Mouse (Mus musculus) kidney, embryonic 15.5 days (tissue): Measurements from ENCODE around the gene Qpct. TPM values are rescaled to one million over a fixed set of nuclear protein-coding genes. Genes with fewer than 3 reads are reported as not detected.

Experiments used
- ATAC-seq: fragments of 200-750 bp; cut with Nextera tagmentation; replicated peaks from 2 replicates; pipeline ENCODE4 v1.8.0; 2017; ENCODE audit warnings: moderate TSS enrichment; ENCODE audit not compliant: low FRiP score
- H3K27ac ChIP-seq: fragments of 300-500 bp; sonication (generic); 2 replicates; pipeline ENCODE4 v1.5.1; 2015; ENCODE audit warnings: mild to moderate bottlenecking, inconsistent platforms
- H3K27me3 ChIP-seq: fragments of 300-500 bp; sonication (generic); 2 replicates; pipeline ENCODE4 v1.6.1; 2015; ENCODE audit warnings: inconsistent platforms
- H3K36me3 ChIP-seq: fragments of 300-500 bp; sonication (generic); 2 replicates; pipeline ENCODE4 v1.6.1; 2015; ENCODE audit warnings: inconsistent platforms
- H3K4me1 ChIP-seq: fragments of 300-500 bp; sonication (generic); 2 replicates; pipeline ENCODE4 v1.6.1; 2015; ENCODE audit warnings: inconsistent platforms
- H3K4me2 ChIP-seq: fragments of 300-500 bp; sonication (generic); 2 replicates; pipeline ENCODE4 v1.6.1; 2015; ENCODE audit warnings: moderate library complexity, mild to moderate bottlenecking, inconsistent platforms
- H3K4me3 ChIP-seq: fragments of 300-500 bp; sonication (generic); replicated peaks from 2 replicates; pipeline ENCODE4 v1.5.1; 2015; ENCODE audit warnings: mild to moderate bottlenecking, inconsistent platforms
- H3K9ac ChIP-seq: fragments of 300-500 bp; sonication (generic); 2 replicates; pipeline ENCODE4 v1.6.1; 2015; ENCODE audit warnings: mild to moderate bottlenecking, inconsistent platforms
- H3K9me3 ChIP-seq: fragments of 300-500 bp; sonication (generic); replicated peaks from 2 replicates; pipeline ENCODE4 v1.6.1; 2016; ENCODE audit warnings: inconsistent platforms
- WGBS: fragments of 180-500 bp; shearing (Covaris S2); methylation state at CpG from one replicate; pipeline ENCODE4 v1.1.7; 2015; ENCODE audit warnings: mixed read lengths; 5-methylcytosine and 5-hydroxymethylcytosine counted together
- polyA plus RNA-seq: library from polyadenylated mRNA; unstranded; fragments of >200 nt; fragmentation: Nextera tagmentation; extraction: Ambion mirVana; gene quantifications from 2 replicates; pipeline ENCODE4 v1.2.1, GENCODE M21; 2015

The Qpct gene
- polyA plus RNA-seq, 1 experiment from 2014 or later: 4.4 TPM

DNA sequence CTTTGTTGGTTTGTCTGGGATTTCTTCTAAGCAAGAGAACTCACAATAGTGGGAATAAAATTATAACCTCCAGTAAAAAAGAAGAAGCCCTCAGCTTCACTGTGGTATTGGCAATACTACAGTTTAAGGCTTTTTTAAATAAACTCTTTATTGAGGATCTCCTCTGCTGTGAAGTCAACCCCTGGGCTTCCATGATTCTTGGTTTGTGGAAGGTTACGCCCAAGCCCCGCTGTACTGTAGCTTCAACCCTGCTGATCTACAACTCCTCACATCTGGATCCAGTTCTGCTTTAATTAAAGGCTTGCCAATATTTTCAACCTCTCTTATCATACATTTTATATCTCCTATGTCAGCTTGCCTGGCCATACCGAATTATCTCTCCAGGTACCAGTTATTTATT, 68.6 kb downstream of the Qpct start:
- H3K4me1 ChIP-seq: no peaks in the 10 kb centered on the region
- H3K9ac ChIP-seq: no peak overlapping the region
- no peak for ATAC-seq
- no peak overlapping the region for H3K4me3 ChIP-seq
- no peak overlapping the region for H3K27ac ChIP-seq
- no peaks in the 10 kb centered on the region for H3K36me3 ChIP-seq
- no peaks in the 10 kb centered on the region for H3K27me3 ChIP-seq
- WGBS: 91% methylated on average over 3 of the region's 3 CpGs
- 0 out of 2 replicates have a peak, but pooled peaks cover 2% of the 10 kb centered on the region for H3K9me3 ChIP-seq
- no peak overlapping the region for H3K4me2 ChIP-seq

DNA sequence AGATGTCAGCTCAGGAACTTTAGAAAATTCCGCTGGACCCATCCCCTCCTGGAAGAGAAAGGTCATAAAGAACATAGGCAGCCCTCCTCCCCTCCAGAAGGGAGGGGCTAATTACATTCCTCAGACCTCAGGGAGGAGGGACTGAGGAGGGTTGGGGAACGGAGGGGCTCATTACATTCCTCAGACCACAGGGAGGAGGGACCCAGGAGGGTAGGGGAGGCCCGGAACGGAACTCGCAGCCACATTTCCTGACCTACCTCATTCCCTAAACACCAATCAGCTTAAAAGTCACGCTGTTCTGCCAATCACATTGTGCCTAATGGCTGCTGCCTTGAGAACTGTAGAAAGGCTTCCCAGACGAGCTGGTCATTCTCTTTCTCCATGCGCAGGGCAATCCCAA, 82.0 kb downstream of the Qpct start:
- peak; percentile 46; the same call in 1 of the 2 replicates for ATAC-seq
- Histone ChIP-seq H3K9me3 (no peaks in the 10 kb centered on the region), H3K36me3 (no peaks in the 10 kb centered on the region), H3K9ac (no peak overlapping the region), H3K4me1 (0 out of 2 replicates have a peak, but pooled peaks cover 3% of the 10 kb centered on the region), H3K4me3 (no peak overlapping the region), H3K27me3 (no peaks in the 10 kb centered on the region), H3K27ac (no peak overlapping the region), H3K4me2 (peak overlapping the region; percentile 17; the same call in 1 of the 2 replicates)
- 38% methylated on average over 8 of the region's 8 CpGs for WGBS

DNA sequence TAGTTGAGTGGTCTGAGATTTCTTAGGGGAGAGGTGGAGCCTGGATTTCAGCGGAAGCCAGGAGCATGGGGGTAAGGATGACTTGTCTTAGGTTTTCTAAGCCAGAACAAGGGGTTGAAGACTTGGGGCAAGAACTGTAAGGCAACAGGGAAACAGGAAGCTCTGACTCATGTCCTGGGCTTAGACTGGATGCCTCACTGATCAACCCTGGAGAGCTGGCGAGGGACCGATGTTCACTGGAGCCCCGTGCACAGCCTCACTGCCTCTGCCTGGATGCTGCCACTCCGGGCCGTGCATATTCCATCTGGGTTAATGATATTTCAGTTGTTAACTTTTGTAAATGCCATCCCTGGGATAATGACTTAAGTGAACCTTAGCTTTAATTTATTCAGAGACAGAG, 84.1 kb downstream of the Qpct start:
- Histone ChIP-seq H3K4me1 (0 out of 2 replicates have a peak, but pooled peaks cover 3% of the 10 kb centered on the region), H3K4me3 (no peak overlapping the region), H3K27me3 (no peaks in the 10 kb centered on the region), H3K9ac (no peak overlapping the region), H3K9me3 (no peaks in the 10 kb centered on the region), H3K36me3 (no peaks in the 10 kb centered on the region), H3K27ac (0 out of 2 replicates have a peak overlapping the region, but pooled peaks have one; percentile 41), H3K4me2 (no peak overlapping the region)
- WGBS: 58% methylated on average over 6 of the region's 6 CpGs
- no peak for ATAC-seq

DNA sequence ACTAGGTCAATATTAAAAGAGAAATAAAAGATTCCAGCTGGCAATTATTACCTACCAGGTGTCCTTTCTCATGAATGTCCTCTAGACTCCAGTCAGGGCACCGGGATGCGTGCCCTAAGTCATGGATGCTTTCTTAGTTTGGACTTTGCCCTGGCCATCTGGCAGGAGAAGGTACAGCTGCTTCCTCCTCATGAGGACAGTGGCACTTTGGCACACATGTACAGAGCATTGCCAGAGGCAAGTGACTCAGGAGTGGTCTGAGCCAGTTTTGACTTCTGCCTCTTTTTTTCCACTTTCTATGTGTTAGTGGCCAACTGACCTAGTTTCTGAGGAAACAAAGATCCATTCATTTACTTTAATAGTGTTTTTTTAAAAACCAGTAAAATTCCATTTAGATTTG, 84.7 kb downstream of the Qpct start:
- Histone ChIP-seq H3K9ac (no peak overlapping the region), H3K27me3 (no peaks in the 10 kb centered on the region), H3K27ac (no peak overlapping the region), H3K9me3 (no peaks in the 10 kb centered on the region), H3K4me3 (no peak overlapping the region), H3K4me2 (no peak overlapping the region), H3K4me1 (0 out of 2 replicates have a peak, but pooled peaks cover 3% of the 10 kb centered on the region), H3K36me3 (no peaks in the 10 kb centered on the region)
- peak; percentile 77; the same call in 1 of the 2 replicates for ATAC-seq
- 41% methylated on average over 2 of the region's 2 CpGs for WGBS

Other genes starting within 250 kb of the Qpct start
- gene Heatr5b, start 216.5 kb upstream of the Qpct start, polyA plus RNA-seq: 11.2 and 12.6 TPM in 2 replicates
- gene Gpatch11, start 216.3 kb upstream of the Qpct start, polyA plus RNA-seq: 41.6 and 46.6 TPM in 2 replicates
- gene Eif2ak2, start 169.3 kb upstream of the Qpct start, polyA plus RNA-seq: 11.6 and 12.3 TPM in 2 replicates
- 0.10 TPM in 1 of 2 replicates, not detected in the other for gene Sult6b1, start 144.9 kb upstream of the Qpct start, polyA plus RNA-seq
- 98.7 and 111 TPM in 2 replicates for gene Cebpzos, start 135.4 kb upstream of the Qpct start, polyA plus RNA-seq
- 66.4 and 66.6 TPM in 2 replicates for gene Cebpz, start 114.8 kb upstream of the Qpct start, polyA plus RNA-seq
- gene Ndufaf7, start 114.8 kb upstream of the Qpct start, polyA plus RNA-seq: 57.9 and 62.3 TPM in 2 replicates
- 39.1 and 39.7 TPM in 2 replicates for gene Prkd3, start 31.1 kb upstream of the Qpct start, polyA plus RNA-seq